Mouse (Mus musculus) thymus, postnatal 4 days (tissue): ENCODE data around the gene Acadvl.

Source experiments
- DNase-seq: peaks from one replicate; pipeline ENCODE4 v3.0.0; 2021

The Acadvl gene

GRCm38 (mm10) chr11:70014880-70015558 lies at the start of gene Acadvl:
Acadvl (minus strand) TSS chr11:70015411.
- peak; percentile 92 for DNase-seq

- DNase-seq: no peak
Measured at GRCm38 (mm10) chr11:70063053-70063452, 47.8 kb upstream of the Acadvl start.

GRCm38 (mm10) chr11:70059930-70060329 lies 44.7 kb upstream of the Acadvl start:
- DNase-seq: no peak

GRCm38 (mm10) chr11:70057805-70058204 lies 42.6 kb upstream of the Acadvl start:
- no peak for DNase-seq

- peak; percentile 84 for DNase-seq
Measured at GRCm38 (mm10) chr11:70055618-70056214, 40.5 kb upstream of the Acadvl start.

- no peak for DNase-seq
Measured at GRCm38 (mm10) chr11:70053898-70054570, 38.8 kb upstream of the Acadvl start, which contains the start of gene Asgr1. Asgr1 (plus strand) TSS chr11:70054085.

- DNase-seq: no peak
Measured at GRCm38 (mm10) chr11:70053156-70053555, 37.9 kb upstream of the Acadvl start.

GRCm38 (mm10) chr11:70049816-70050215 lies 34.6 kb upstream of the Acadvl start:
- peak; percentile 57 for DNase-seq

GRCm38 (mm10) chr11:70049366-70049765 lies 34.2 kb upstream of the Acadvl start:
- DNase-seq: no peak

- no peak for DNase-seq
Measured at GRCm38 (mm10) chr11:70045435-70045834, 30.2 kb upstream of the Acadvl start.

GRCm38 (mm10) chr11:70043665-70044064 lies 28.5 kb upstream of the Acadvl start:
- no peak for DNase-seq

- DNase-seq: no peak
Measured at GRCm38 (mm10) chr11:70042309-70043085, 27.3 kb upstream of the Acadvl start.

- DNase-seq: no peak
Measured at GRCm38 (mm10) chr11:70040184-70040583, 25.0 kb upstream of the Acadvl start.

- no peak for DNase-seq
Measured at GRCm38 (mm10) chr11:70039631-70040030, 24.4 kb upstream of the Acadvl start.

- no peak for DNase-seq
Measured at GRCm38 (mm10) chr11:70038174-70038573, 23.0 kb upstream of the Acadvl start.

GRCm38 (mm10) chr11:70031321-70031670 lies 16.1 kb upstream of the Acadvl start:
- no peak for DNase-seq

- no peak for DNase-seq
Measured at GRCm38 (mm10) chr11:70030651-70031320, 15.6 kb upstream of the Acadvl start.

- DNase-seq: no peak
Measured at GRCm38 (mm10) chr11:70029829-70030550, 14.8 kb upstream of the Acadvl start.

GRCm38 (mm10) chr11:70029130-70029801 lies 14.1 kb upstream of the Acadvl start:
- peak; percentile 75 for DNase-seq

- DNase-seq: no peak
Measured at GRCm38 (mm10) chr11:70028401-70029129, 13.4 kb upstream of the Acadvl start.

- DNase-seq: peak; percentile 57
Measured at GRCm38 (mm10) chr11:70027397-70027796, 12.2 kb upstream of the Acadvl start.
